Mouse (Mus musculus) limb, embryonic 13.5 days (tissue): ENCODE measurements around the gene Rwdd2b. TPM values are rescaled to one million over a fixed set of nuclear protein-coding genes. Genes with fewer than 3 reads are reported as not detected.

ENCODE experiments used
- ATAC-seq: fragments of 200-750 bp; cut with Nextera tagmentation; 2 replicates; pipeline ENCODE4 v1.8.0; 2017; ENCODE audit warnings: low read depth, moderate number of reproducible peaks, moderate TSS enrichment; ENCODE audit not compliant: low FRiP score
- H3K27ac ChIP-seq: fragments of 300-500 bp; sonication (generic); 2 replicates; pipeline ENCODE4 v1.5.1; 2015; ENCODE audit warnings: inconsistent platforms, mild to moderate bottlenecking, moderate library complexity
- H3K27me3 ChIP-seq: fragments of 300-500 bp; sonication (generic); 2 replicates; pipeline ENCODE4 v1.6.1; 2015; ENCODE audit warnings: mild to moderate bottlenecking, inconsistent platforms
- H3K36me3 ChIP-seq: fragments of 300-500 bp; sonication (generic); 2 replicates; pipeline ENCODE4 v1.6.1; 2015; ENCODE audit warnings: inconsistent platforms, mild to moderate bottlenecking, moderate library complexity
- H3K4me1 ChIP-seq: fragments of 300-500 bp; sonication (generic); 2 replicates; pipeline ENCODE4 v1.6.1; 2015; ENCODE audit warnings: inconsistent platforms
- H3K4me2 ChIP-seq: fragments of 300-500 bp; sonication (generic); replicated peaks from 2 replicates; pipeline ENCODE4 v1.6.1; 2015; ENCODE audit warnings: inconsistent platforms, mild to moderate bottlenecking, moderate library complexity
- H3K4me3 ChIP-seq: fragments of 300-500 bp; sonication (generic); 2 replicates; pipeline ENCODE4 v1.5.1; 2015; ENCODE audit warnings: moderate library complexity, mild to moderate bottlenecking, inconsistent platforms
- H3K9ac ChIP-seq: fragments of 300-500 bp; sonication (generic); 2 replicates; pipeline ENCODE4 v1.6.1; 2015; ENCODE audit warnings: mild to moderate bottlenecking, inconsistent platforms
- H3K9me3 ChIP-seq: fragments of 300-500 bp; sonication (generic); 2 replicates; pipeline ENCODE4 v1.6.1; 2016; ENCODE audit warnings: inconsistent platforms
- WGBS: fragments of 180-500 bp; shearing (Covaris S2); methylation state at CpG from one replicate; pipeline ENCODE4 v1.1.7; 2015; 5-methylcytosine and 5-hydroxymethylcytosine counted together
- polyA plus RNA-seq: library from polyadenylated mRNA; unstranded; fragments of >200 nt; fragmentation: Nextera tagmentation; extraction: Ambion mirVana; gene quantifications from 2 replicates; pipeline ENCODE4 v1.2.1, GENCODE M21; 2015

Gene Rwdd2b
- polyA plus RNA-seq, 1 experiment from 2014 or later, result 10.3 TPM

DNA sequence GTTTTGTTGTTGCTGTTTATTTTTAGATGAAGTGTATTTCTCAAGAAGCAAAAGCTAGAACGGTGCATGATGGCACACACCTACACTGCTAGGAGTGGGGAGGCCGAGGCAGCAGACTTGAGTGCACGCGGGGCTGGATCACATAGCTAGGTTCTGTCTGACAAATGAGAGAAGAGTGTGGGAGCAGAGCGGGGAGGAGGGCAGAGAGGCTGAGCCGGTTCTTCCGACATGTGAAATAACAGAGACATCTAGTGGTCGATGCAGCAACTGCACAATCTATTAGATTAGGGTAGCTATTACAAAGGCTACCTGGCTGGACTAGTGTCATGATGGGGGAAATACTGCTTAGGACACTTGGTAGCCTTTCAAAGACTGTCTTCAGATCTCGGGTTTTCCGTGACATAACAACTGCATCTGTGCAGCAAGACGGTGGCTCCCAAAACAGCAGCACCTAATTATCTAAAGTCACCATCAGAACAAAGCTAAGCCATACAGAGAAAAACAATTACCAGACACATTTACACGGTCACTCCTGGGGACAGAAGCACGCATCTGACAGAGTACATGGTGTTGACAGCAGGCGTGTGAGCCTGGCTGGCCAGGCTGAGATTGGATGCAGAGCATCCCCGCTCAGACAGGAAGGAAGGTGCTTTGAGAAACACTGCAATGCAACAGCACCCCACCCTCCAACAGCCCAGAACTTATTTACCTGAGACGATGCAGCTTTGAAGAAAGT, 46.4 kb downstream of the Rwdd2b start:
- peak; percentile 87 for ATAC-seq
- Histone ChIP-seq H3K27ac (no peak overlapping the region), H3K36me3 (peaks cover 73% of the 10 kb centered on the region), H3K4me1 (no peaks in the 10 kb centered on the region), H3K9me3 (no peaks in the 10 kb centered on the region), H3K27me3 (no peaks in the 10 kb centered on the region), H3K4me2 (no peak overlapping the region), H3K4me3 (no peak overlapping the region), H3K9ac (no peak overlapping the region)
- WGBS, result 51% methylated on average over 16 of the region's 16 CpGs

DNA sequence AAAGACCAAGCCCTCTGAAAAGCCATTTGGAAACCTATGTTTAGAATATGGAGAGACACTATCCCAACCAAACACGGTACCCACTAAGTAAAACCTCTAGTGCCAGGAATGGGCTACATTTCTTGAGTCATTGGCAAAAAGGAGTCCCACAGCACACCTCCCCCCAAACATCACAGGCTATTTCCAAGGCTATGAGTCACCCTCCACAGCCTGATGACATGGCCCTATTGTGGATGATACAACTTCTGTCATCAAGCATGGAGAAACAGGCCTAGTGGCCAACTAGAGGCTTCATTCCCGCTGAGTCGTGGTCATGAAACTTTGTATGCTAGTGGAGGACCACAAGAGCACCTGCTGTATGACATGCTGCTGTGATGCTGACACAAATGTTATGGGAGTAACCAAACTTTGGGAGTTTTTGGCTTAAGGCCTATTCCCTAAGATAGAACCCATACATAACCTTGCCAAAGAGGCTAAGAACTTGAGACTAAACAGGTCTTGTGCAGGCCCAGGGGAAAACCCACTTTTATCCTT, 52.9 kb downstream of the Rwdd2b start:
- Histone ChIP-seq H3K27ac (no peak overlapping the region), H3K27me3 (no peaks in the 10 kb centered on the region), H3K4me3 (no peak overlapping the region), H3K9me3 (no peaks in the 10 kb centered on the region), H3K9ac (no peak overlapping the region), H3K36me3 (peaks cover 73% of the 10 kb centered on the region), H3K4me1 (no peaks in the 10 kb centered on the region), H3K4me2 (no peak overlapping the region)
- ATAC-seq, result no peak
- WGBS, result 95% methylated on average over 3 of the region's 3 CpGs

GRCm38 (mm10) chr16:87384366-87384765, 56.0 kb downstream of the Rwdd2b start:
- Histone ChIP-seq H3K4me2 (no peak overlapping the region), H3K9ac (no peak overlapping the region), H3K36me3 (peaks cover 88% of the 10 kb centered on the region), H3K9me3 (no peaks in the 10 kb centered on the region), H3K27me3 (no peaks in the 10 kb centered on the region), H3K4me1 (no peaks in the 10 kb centered on the region), H3K27ac (no peak overlapping the region), H3K4me3 (no peak overlapping the region)
- no peak for ATAC-seq
- 70% methylated on average over 2 of the region's 2 CpGs for WGBS

Other genes starting within 250 kb of the Rwdd2b start
- 32.6 and 35.6 TPM in 2 replicates for gene N6amt1, start 86.4 kb downstream of the Rwdd2b start, polyA plus RNA-seq
- gene Ltn1, start 8.0 kb downstream of the Rwdd2b start, polyA plus RNA-seq, result 26.9 and 29.5 TPM in 2 replicates
- 45.4 and 50.5 TPM in 2 replicates for gene Usp16, start 14.1 kb upstream of the Rwdd2b start, polyA plus RNA-seq
- 473 and 492 TPM in 2 replicates for gene Cct8, start 55.3 kb upstream of the Rwdd2b start, polyA plus RNA-seq
- 0.45 and 0.47 TPM in 2 replicates for gene Map3k7cl, start 112.8 kb upstream of the Rwdd2b start, polyA plus RNA-seq